Mouse (Mus musculus): ENCODE results near the gene Gm14548.
"Not testable (repeated sequence)": the region's sequence is repeated elsewhere in the genome, so short reads cannot be mapped to it uniquely, and the experiment has no call there.

Gene Gm14548

GRCm38 (mm10) chr7:3898036-3898590, at the start of gene Gm14548:
Gene Gm14548, minus strand, starts transcription at chr7:3898120.
- not testable (repeated sequence) for DNase-seq

- DNase-seq: no peak
Observed at GRCm38 (mm10) chr7:3946117-3946516, 48.2 kb upstream of the Gm14548 start.

GRCm38 (mm10) chr7:3940915-3941314, 43.0 kb upstream of the Gm14548 start:
- DNase-seq: no peak

GRCm38 (mm10) chr7:3939866-3940525, 42.1 kb upstream of the Gm14548 start:
- DNase-seq: no peak

GRCm38 (mm10) chr7:3935473-3935872, 37.6 kb upstream of the Gm14548 start:
- DNase-seq: not testable (repeated sequence)

- not testable (repeated sequence) for DNase-seq
Observed at GRCm38 (mm10) chr7:3915387-3915786, 17.5 kb upstream of the Gm14548 start, which contains the start of gene Lilra6. Gene Lilra6, minus strand, starts transcription at chr7:3915503.

- no peak for DNase-seq
Observed at GRCm38 (mm10) chr7:3903704-3904103, 5.8 kb upstream of the Gm14548 start.

GRCm38 (mm10) chr7:3875032-3875431, 22.9 kb downstream of the Gm14548 start:
- DNase-seq: not testable (repeated sequence)

- DNase-seq: not testable (repeated sequence)
Observed at GRCm38 (mm10) chr7:3844951-3845350, 53.0 kb downstream of the Gm14548 start, which contains the start of gene Pira2. Gene Pira2, minus strand, starts transcription at chr7:3845051.

GRCm38 (mm10) chr7:3837854-3838253, 60.1 kb downstream of the Gm14548 start:
- DNase-seq: not testable (repeated sequence)

Measured in kidney, adult 8-10 months (tissue).